Mouse (Mus musculus) cerebellum, postnatal 4 days (tissue): ENCODE measurements at regions not wholly inside any gene's neighbourhood (a gene's known extent, or its start where the extent isn't known, plus 50 kb on each side); places are given as distances from the start of the nearest gene placed in this dataset.

Experiments used
- DNase-seq, 2 experiments: peaks; one replicate each; pipeline ENCODE4 v3.0.0; 2022; ENCODE audit warnings: low spot score in 2 of 2, mixed read lengths in 1 of 2

GRCm38 (mm10) chr5:19130639-19131038 lies 96.2 kb upstream of the Magi2 start:
- no peak for DNase-seq

GRCm38 (mm10) chr5:19154511-19154910 lies 72.3 kb upstream of the Magi2 start:
- DNase-seq = no peak

DNA sequence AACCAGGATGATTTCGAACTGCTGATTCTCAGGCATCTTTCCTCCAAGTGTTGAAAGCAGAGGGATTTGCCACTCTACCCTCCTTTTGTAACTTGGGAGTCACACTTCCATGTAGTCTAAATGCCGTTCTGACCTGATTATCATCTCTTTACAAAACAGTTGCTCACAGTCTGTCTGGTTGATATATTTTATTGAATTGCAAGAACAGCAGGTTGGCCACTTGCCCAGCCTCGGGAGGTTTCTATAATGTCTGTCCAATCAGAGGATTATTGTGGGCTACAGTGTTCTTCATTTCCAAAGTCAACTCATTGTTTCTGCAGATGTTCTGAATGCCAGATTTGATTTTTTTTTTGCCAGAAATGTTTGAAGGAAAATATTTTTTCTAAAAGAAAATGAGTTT lies 68.6 kb upstream of the Magi2 start:
- peak in 1 of 2 experiments; percentile 6 for DNase-seq

DNA sequence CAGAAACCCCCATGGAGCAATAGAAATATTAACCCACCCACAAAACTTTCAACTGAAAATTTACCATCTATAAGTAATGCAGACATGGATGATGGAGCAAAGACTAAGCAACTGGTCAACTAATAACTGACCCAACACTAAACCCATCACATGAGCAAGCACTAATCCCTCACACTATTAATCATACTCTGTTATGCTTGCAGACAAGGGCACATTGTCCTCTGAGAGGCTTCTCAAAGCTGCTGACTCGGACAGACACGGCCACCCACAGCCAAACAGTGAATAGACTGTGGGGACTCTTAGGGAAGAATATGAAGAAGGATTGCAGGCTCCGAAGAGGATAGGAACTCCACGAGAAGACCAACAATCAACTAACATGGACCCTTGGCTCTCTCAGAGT lies 66.6 kb upstream of the Magi2 start:
- no peak for DNase-seq
